27 mouse cellular contexts compared by ENCODE assay signal in the genomic region with DNA sequence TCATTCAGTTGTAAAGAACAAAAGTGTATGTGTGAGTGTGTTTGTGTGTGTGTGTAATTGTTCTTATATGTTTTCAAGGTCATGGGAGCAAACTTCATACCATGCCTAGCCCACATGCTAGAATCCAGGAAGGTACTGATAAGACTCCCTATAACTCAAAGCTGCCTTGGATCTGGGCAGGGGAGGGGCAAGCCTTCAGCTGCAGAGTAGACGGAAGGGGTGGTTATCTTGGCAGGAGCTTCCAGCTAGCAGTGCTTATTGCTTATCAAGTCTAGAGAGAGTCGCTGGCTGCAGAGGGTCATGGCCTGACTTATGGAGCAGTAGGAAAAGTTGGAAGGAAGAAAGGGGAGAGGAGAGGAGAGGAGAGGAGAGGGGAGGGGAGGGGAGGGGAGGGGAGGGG.
DNase-seq lines count a peak whose midpoint lies in the region; ATAC-seq and TF ChIP-seq lines count a peak whose summit lies in the region.
"Had no signal": no experiment of that assay in that cellular context is flagged by ENCODE, and none has a peak within 500 bp of the region (broad histone marks: within the 10 kb centered on the region; RNA-seq: fewer than 3 reads in every experiment).

No protein-coding gene starts in this region.

- no peak for TF ChIP-seq EP300 in liver, embryonic 14.5 days (IDR thresholded peaks at IDR 0.05; ENCODE audit: low read depth)

- H3K27me3 ChIP-seq in heart, embryonic 11.5 days (ENCODE audit: control insufficient read depth, insufficient read depth, low read length), result no peaks in the 10 kb centered on the region
- H3K27me3 ChIP-seq in kidney, adult 2 months (replicated peaks; ENCODE audit: control insufficient read depth, insufficient read depth, low read length), result no peaks in the 10 kb centered on the region
- H3K27me3 ChIP-seq in limb, embryonic 10.5 days (ENCODE audit: low read depth, poor library complexity, severe bottlenecking), result no peaks in the 10 kb centered on the region
- H3K27me3 ChIP-seq in liver, embryonic 14.5 days (ENCODE audit: control insufficient read depth, insufficient read depth, low read length), result no peaks in the 10 kb centered on the region
- H3K27me3 ChIP-seq in hindbrain, embryonic 16.5 days (replicated peaks; ENCODE audit: control insufficient read depth, insufficient read depth, low read length), result no peaks in the 10 kb centered on the region; the same call in 1 of the 2 replicates
- H3K27me3 ChIP-seq: embryonic facial prominence, embryonic 12.5 days; forebrain, embryonic 15.5 days; hindbrain, embryonic 13.5 days; neural tube, embryonic 13.5 days had no signal

- DNase-seq in heart, adult 8-10 months (ENCODE audit: low spot score), result no peak
- peak; percentile 22 for DNase-seq in kidney, postnatal 10 days
- DNase-seq in kidney, adult 2 months, result no peak
- no peak for DNase-seq in limb, embryonic 10.5 days (ENCODE audit: low spot score)
- peak in 2 of 3 experiments; percentile 7 to 9 for DNase-seq in liver, embryonic 14.5 days (ENCODE audit: low read depth in 3 of 3, low spot score in 3 of 3)
- DNase-seq in right cerebral cortex, postnatal 36 days (ENCODE audit: low spot score in 2 of 2), result no peak
- DNase-seq: adrenal gland, adult 2 months; cerebellum, adult 11-12 months; cerebellum, adult 9-11 months; embryo, embryonic 11 days; gastrocnemius, adult 2 months; heart, postnatal 36 days; kidney, adult 8-10 months; lung, adult 18-20 months; lung, postnatal 10 days; thymus, postnatal 4 days had no signal

- no peak overlapping the region for H3K4me3 ChIP-seq in heart, embryonic 11.5 days (ENCODE audit: low read depth, low read length)
- no peak overlapping the region for H3K4me3 ChIP-seq in kidney, adult 2 months (ENCODE audit: insufficient read depth, low read depth, low read length)
- no peak overlapping the region for H3K4me3 ChIP-seq in limb, embryonic 10.5 days
- H3K4me3 ChIP-seq in liver, embryonic 14.5 days (ENCODE audit: insufficient read depth in 1 of 2, low read depth in 2 of 2, low read length in 2 of 2), result no peak overlapping the region
- H3K4me3 ChIP-seq in hindbrain, embryonic 16.5 days (ENCODE audit: low read length), result no peak overlapping the region
- H3K4me3 ChIP-seq: embryonic facial prominence, embryonic 12.5 days; forebrain, embryonic 15.5 days; gastrocnemius, adult 2 months; hindbrain, embryonic 13.5 days; left cerebral cortex, adult 2 months; limb, embryonic 13.5 days; midbrain, embryonic 13.5 days; neural tube, embryonic 13.5 days had no signal

- peak; percentile 90 for ATAC-seq in heart, embryonic 11.5 days (replicated peaks; ENCODE audit: insufficient number of reproducible peaks, low FRiP score, low TSS enrichment)
- ATAC-seq in liver, embryonic 14.5 days (ENCODE audit: insufficient read depth), result peak; percentile 67; the same call in 1 of the 2 replicates
- no peak for ATAC-seq in hindbrain, embryonic 16.5 days
- ATAC-seq: forebrain, embryonic 15.5 days; midbrain, embryonic 13.5 days had no signal

- peaks cover 17% of the 10 kb centered on the region for H3K4me1 ChIP-seq in heart, embryonic 11.5 days (ENCODE audit: control insufficient read depth, insufficient read depth, low read length)
- H3K4me1 ChIP-seq in kidney, adult 2 months (ENCODE audit: control insufficient read depth, insufficient read depth, low read length), result no peaks in the 10 kb centered on the region
- H3K4me1 ChIP-seq in limb, embryonic 10.5 days, result peaks cover 38% of the 10 kb centered on the region
- H3K4me1 ChIP-seq in liver, embryonic 14.5 days (replicated peaks; ENCODE audit: control insufficient read depth in 2 of 2, insufficient read depth in 2 of 2, low read length in 1 of 2), result peaks cover 0 to 13% of the 10 kb centered on the region in 2 experiments; a peak in 2 of 4 replicates
- no peaks in the 10 kb centered on the region for H3K4me1 ChIP-seq in hindbrain, embryonic 16.5 days (ENCODE audit: control insufficient read depth, insufficient read depth, low read depth, low read length)
- H3K4me1 ChIP-seq: embryonic facial prominence, embryonic 12.5 days; neural tube, embryonic 13.5 days had no signal

- H3K36me3 ChIP-seq in heart, embryonic 11.5 days (ENCODE audit: control insufficient read depth, insufficient read depth, low read length), result no peaks in the 10 kb centered on the region
- H3K36me3 ChIP-seq in kidney, adult 2 months (ENCODE audit: control insufficient read depth, insufficient read depth, low read length), result no peaks in the 10 kb centered on the region
- no peaks in the 10 kb centered on the region for H3K36me3 ChIP-seq in limb, embryonic 10.5 days
- H3K36me3 ChIP-seq in liver, embryonic 14.5 days (replicated peaks; ENCODE audit: control insufficient read depth, insufficient read depth, low read depth), result no peaks in the 10 kb centered on the region
- no peaks in the 10 kb centered on the region for H3K36me3 ChIP-seq in hindbrain, embryonic 16.5 days (ENCODE audit: control insufficient read depth, insufficient read depth, low read length)
- H3K36me3 ChIP-seq: embryonic facial prominence, embryonic 12.5 days; forebrain, embryonic 15.5 days; hindbrain, embryonic 13.5 days; limb, embryonic 13.5 days; midbrain, embryonic 13.5 days; neural tube, embryonic 13.5 days had no signal

- H3K9ac ChIP-seq in heart, embryonic 11.5 days (ENCODE audit: low read depth, low read length), result no peak overlapping the region
- H3K9ac ChIP-seq in liver, embryonic 14.5 days (replicated peaks), result no peak overlapping the region
- no peak overlapping the region for H3K9ac ChIP-seq in hindbrain, embryonic 16.5 days (ENCODE audit: low read depth, low read length)
- H3K9ac ChIP-seq: embryonic facial prominence, embryonic 12.5 days; forebrain, embryonic 15.5 days; hindbrain, embryonic 13.5 days; limb, embryonic 13.5 days; midbrain, embryonic 13.5 days; neural tube, embryonic 13.5 days had no signal

- H3K4me2 ChIP-seq in heart, embryonic 11.5 days, result no peak overlapping the region
- H3K4me2 ChIP-seq in liver, embryonic 14.5 days (ENCODE audit: low read depth), result no peak overlapping the region
- no peak overlapping the region for H3K4me2 ChIP-seq in hindbrain, embryonic 16.5 days (ENCODE audit: low read length)
- H3K4me2 ChIP-seq: embryonic facial prominence, embryonic 12.5 days; forebrain, embryonic 15.5 days; hindbrain, embryonic 13.5 days; limb, embryonic 13.5 days; midbrain, embryonic 13.5 days; neural tube, embryonic 13.5 days had no signal

- no peak for TF ChIP-seq CTCF in kidney, adult 2 months (conservative IDR thresholded peaks at IDR 0.05; ENCODE audit: insufficient read depth, insufficient read length, low read depth, low read length)
- no peak for TF ChIP-seq CTCF in liver, embryonic 14.5 days (IDR thresholded peaks at IDR 0.05; ENCODE audit: low read depth)

- TF ChIP-seq POLR2A in kidney, adult 2 months (IDR thresholded peaks at IDR 0.05; ENCODE audit: low read depth, low read length), result no peak

- no peaks in the 10 kb centered on the region for H3K9me3 ChIP-seq in heart, embryonic 11.5 days (replicated peaks; ENCODE audit: control insufficient read depth, low read length)
- no peaks in the 10 kb centered on the region for H3K9me3 ChIP-seq in limb, embryonic 10.5 days (replicated peaks)
- H3K9me3 ChIP-seq in liver, embryonic 14.5 days (ENCODE audit: control insufficient read depth, low read length), result no peaks in the 10 kb centered on the region
- no peaks in the 10 kb centered on the region for H3K9me3 ChIP-seq in hindbrain, embryonic 16.5 days (ENCODE audit: control insufficient read depth, low read length)
- H3K9me3 ChIP-seq: embryonic facial prominence, embryonic 12.5 days; forebrain, embryonic 15.5 days; hindbrain, embryonic 13.5 days; midbrain, embryonic 13.5 days; neural tube, embryonic 13.5 days had no signal

- WGBS in heart, embryonic 11.5 days (ENCODE audit: insufficient replicate concordance), result 18% methylated on average over 2 of the region's 2 CpGs
- 37% methylated on average over 2 of the region's 2 CpGs for WGBS in kidney, adult 2 months
- WGBS in limb, embryonic 10.5 days, result 57% methylated on average over 2 of the region's 2 CpGs
- 37% methylated on average over 2 of the region's 2 CpGs for WGBS in liver, embryonic 14.5 days (ENCODE audit: insufficient replicate concordance)
- 63% methylated on average over 2 of the region's 2 CpGs for WGBS in hindbrain, embryonic 16.5 days

- H3K27ac ChIP-seq in heart, embryonic 11.5 days (ENCODE audit: low read depth, low read length), result peak overlapping the region; percentile 7; the same call in 1 of the 2 replicates
- H3K27ac ChIP-seq in kidney, adult 2 months (ENCODE audit: insufficient read depth, low read depth, low read length), result no peak overlapping the region
- H3K27ac ChIP-seq in limb, embryonic 10.5 days, result peak overlapping the region; percentile 36; the same call in 1 of the 2 replicates
- H3K27ac ChIP-seq in liver, embryonic 14.5 days, result no peak overlapping the region
- H3K27ac ChIP-seq in hindbrain, embryonic 16.5 days (ENCODE audit: low read depth, low read length), result no peak overlapping the region
- H3K27ac ChIP-seq: embryonic facial prominence, embryonic 12.5 days; forebrain, embryonic 15.5 days; gastrocnemius, adult 2 months; hindbrain, embryonic 13.5 days; kidney, postnatal 0 days; left cerebral cortex, adult 2 months; limb, embryonic 13.5 days; macrophage; midbrain, embryonic 13.5 days; neural tube, embryonic 13.5 days had no signal

Comparison
In these comparisons a context has a peak if more than half of its experiments do, and no peak if none do; other contexts are left out.
1. DNase-seq: peak in kidney, postnatal 10 days (single experiment) and liver, embryonic 14.5 days (2 of 3); none in heart, adult 8-10 months (single experiment), kidney, adult 2 months (single experiment), limb, embryonic 10.5 days (single experiment) and right cerebral cortex, postnatal 36 days (0 of 2).
2. H3K27ac ChIP-seq: peak in heart, embryonic 11.5 days (single experiment) and limb, embryonic 10.5 days (single experiment); none in kidney, adult 2 months (single experiment), liver, embryonic 14.5 days (single experiment) and hindbrain, embryonic 16.5 days (single experiment).